Mouse (Mus musculus): ENCODE measurements around the gene Tcf7l2.

DNA sequence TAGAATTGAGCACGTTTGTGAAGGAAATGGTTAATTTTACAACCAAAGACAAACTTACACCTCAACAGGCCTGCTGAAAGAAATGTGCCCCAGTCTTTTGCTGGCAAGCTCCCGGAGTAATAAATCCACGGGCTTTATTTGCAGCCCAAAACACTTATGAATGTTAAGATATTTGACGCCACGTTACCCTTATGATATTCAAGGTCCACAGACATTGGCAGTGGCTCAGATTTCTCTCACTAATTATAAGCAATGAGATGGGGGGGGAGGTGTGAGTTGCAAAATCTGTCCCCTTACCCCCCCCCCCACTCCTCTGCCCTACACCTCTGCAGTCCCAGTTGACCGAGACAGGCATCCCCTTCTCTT lies 6.3 kb downstream of the Tcf7l2 start:
- TF ChIP-seq HCFC1 (IDR thresholded peaks at IDR 0.05; ENCODE audit: borderline replicate concordance, insufficient read depth, low read length) (no peak), ZC3H11A (IDR thresholded peaks at IDR 0.05; ENCODE audit: borderline replicate concordance, low read depth, low read length) (no peak), ZNF384 (IDR thresholded peaks at IDR 0.05; ENCODE audit: low read depth, low read length) (no peak), CHD2 (IDR thresholded peaks at IDR 0.05; ENCODE audit: low read depth, low read length) (no peak)

Measured in ES-E14 (cell line).